Mouse (Mus musculus) ES-E14 (cell line): ENCODE results near the gene Rora.

Experiments
- MAFK ChIP-seq: IDR thresholded peaks from 2 replicates; pipeline ENCODE4 v1.6.1; 2014; ENCODE audit warnings: mild to moderate bottlenecking, low read depth, low read length, inconsistent platforms; ENCODE audit not compliant: insufficient read depth
- ZC3H11A ChIP-seq: IDR thresholded peaks from 2 replicates; pipeline ENCODE4 v1.6.1; 2012; ENCODE audit warnings: low read depth, mild to moderate bottlenecking, inconsistent platforms, low read length, borderline replicate concordance
- ZNF384 ChIP-seq: IDR thresholded peaks from 2 replicates; pipeline ENCODE4 v1.6.1; 2012; ENCODE audit warnings: low read depth, low read length, inconsistent platforms

- no peak for TF ChIP-seq ZNF384
- TF ChIP-seq MAFK: no peak
- no peak for TF ChIP-seq ZC3H11A
Observed at GRCm38 (mm10) chr9:68709232-68709631, 55.6 kb downstream of the Rora start.
